17 mouse cellular contexts compared by ENCODE assay signal in the genomic region with DNA sequence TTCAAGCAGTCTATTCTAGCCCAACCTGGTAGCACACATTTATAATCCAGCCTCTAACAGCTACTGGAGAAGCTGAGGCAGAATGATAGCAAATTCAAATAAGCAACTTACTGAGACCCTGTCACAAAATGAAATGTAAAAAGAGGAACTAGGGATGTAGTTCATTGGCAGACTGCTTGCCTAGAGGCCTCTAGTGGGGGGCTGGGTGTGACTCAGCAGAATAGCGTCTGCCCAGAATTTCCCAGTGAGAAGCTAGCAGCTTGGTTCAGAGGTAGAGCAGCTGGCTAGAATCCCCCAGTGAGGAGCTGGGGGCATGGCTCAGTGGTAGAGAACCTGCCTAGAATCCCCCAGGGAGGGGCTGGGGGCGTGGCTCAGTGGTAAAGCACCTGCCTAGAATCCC.
A peak's percentile ranks its signal among the peaks of the same experiment; 100 is the strongest.
DNase-seq lines count a peak whose midpoint lies in the region; ATAC-seq lines count a peak whose summit lies in the region.
"Had no signal": no experiment of that assay in that cellular context is flagged by ENCODE, and none has a peak within 500 bp of the region (broad histone marks: within the 10 kb centered on the region; RNA-seq: fewer than 3 reads in every experiment).

No protein-coding gene starts in this region.

- no peak for ATAC-seq in heart, embryonic 11.5 days (replicated peaks; ENCODE audit: insufficient number of reproducible peaks, low FRiP score, low TSS enrichment)
- ATAC-seq: intestine, embryonic 15.5 days had no signal

- no peak overlapping the region for H3K27ac ChIP-seq in heart, embryonic 10.5 days
- H3K27ac ChIP-seq in heart, embryonic 11.5 days (ENCODE audit: low read depth, low read length), result no peak overlapping the region
- H3K27ac ChIP-seq: heart, adult 2 months; hindbrain, embryonic 10.5 days; intestine, embryonic 15.5 days; stomach, postnatal 0 days had no signal

- no peak overlapping the region for H3K4me2 ChIP-seq in heart, embryonic 11.5 days
- H3K4me2 ChIP-seq: intestine, embryonic 15.5 days had no signal

- no peaks in the 10 kb centered on the region for H3K9me3 ChIP-seq in heart, embryonic 10.5 days
- no peaks in the 10 kb centered on the region for H3K9me3 ChIP-seq in heart, embryonic 11.5 days (replicated peaks; ENCODE audit: control insufficient read depth, low read length)
- H3K9me3 ChIP-seq: hindbrain, embryonic 10.5 days; intestine, embryonic 15.5 days had no signal

- H3K36me3 ChIP-seq in heart, embryonic 10.5 days, result no peaks in the 10 kb centered on the region
- no peaks in the 10 kb centered on the region for H3K36me3 ChIP-seq in heart, embryonic 11.5 days (ENCODE audit: control insufficient read depth, insufficient read depth, low read length)
- H3K36me3 ChIP-seq: hindbrain, embryonic 10.5 days; intestine, embryonic 15.5 days had no signal

- H3K4me1 ChIP-seq in heart, embryonic 10.5 days, result no peaks in the 10 kb centered on the region
- H3K4me1 ChIP-seq in heart, embryonic 11.5 days (ENCODE audit: control insufficient read depth, insufficient read depth, low read length), result no peaks in the 10 kb centered on the region
- H3K4me1 ChIP-seq: hindbrain, embryonic 10.5 days; intestine, embryonic 15.5 days had no signal

- H3K4me3 ChIP-seq in heart, embryonic 10.5 days, result no peak overlapping the region
- H3K4me3 ChIP-seq in heart, embryonic 11.5 days (ENCODE audit: low read depth, low read length), result no peak overlapping the region
- H3K4me3 ChIP-seq: heart, adult 2 months; hindbrain, embryonic 10.5 days; intestine, embryonic 15.5 days had no signal

- H3K9ac ChIP-seq in heart, embryonic 11.5 days (ENCODE audit: low read depth, low read length), result no peak overlapping the region
- H3K9ac ChIP-seq: intestine, embryonic 15.5 days had no signal

- peak; percentile 22 for DNase-seq in heart, embryonic 10.5 days (ENCODE audit: low spot score)
- peak; percentile 4 for DNase-seq in 416B (ENCODE audit: low read depth)
- DNase-seq in Muller cell, postnatal 12 days (ENCODE audit: inconsistent ontology term), result peak; percentile 67
- DNase-seq in layer of hippocampus, adult 9-11 months, result peak; percentile 36
- DNase-seq in urinary bladder, postnatal 10 days (ENCODE audit: low spot score), result no peak
- DNase-seq in natural killer cell, adult 2 months (ENCODE audit: low spot score in 2 of 2), result no peak
- DNase-seq in thymus, adult 18-20 months, result no peak
- DNase-seq: adrenal gland, postnatal 14 days; cerebellum, adult 11-12 months; heart, adult 2 months; kidney, postnatal 36 days; left cerebral cortex, postnatal 4 days; lung, adult 18-20 months had no signal

- H3K27me3 ChIP-seq in heart, embryonic 10.5 days (ENCODE audit: insufficient read depth, poor library complexity, severe bottlenecking), result no peaks in the 10 kb centered on the region
- H3K27me3 ChIP-seq in heart, embryonic 11.5 days (ENCODE audit: control insufficient read depth, insufficient read depth, low read length), result no peaks in the 10 kb centered on the region
- H3K27me3 ChIP-seq: intestine, embryonic 15.5 days had no signal

- 73% methylated on average over 2 of the region's 2 CpGs for WGBS in heart, embryonic 10.5 days
- WGBS in heart, embryonic 11.5 days (ENCODE audit: insufficient replicate concordance), result 70% methylated on average over 2 of the region's 2 CpGs

Comparison
In these comparisons a context has a peak if more than half of its experiments do, and no peak if none do; other contexts are left out.
1. DNase-seq: peak in heart, embryonic 10.5 days (single experiment), 416B (single experiment), Muller cell, postnatal 12 days (single experiment) and layer of hippocampus, adult 9-11 months (single experiment); none in urinary bladder, postnatal 10 days (single experiment), natural killer cell, adult 2 months (0 of 2) and thymus, adult 18-20 months (0 of 2).